Mouse (Mus musculus) kidney, embryonic 15.5 days (tissue): ENCODE data around the gene BC052040. TPM values are rescaled to one million over a fixed set of nuclear protein-coding genes. Genes with fewer than 3 reads are reported as not detected.

ENCODE experiments used
- ATAC-seq: fragments of 200-750 bp; cut with Nextera tagmentation; replicated peaks from 2 replicates; pipeline ENCODE4 v1.8.0; 2017; ENCODE audit warnings: moderate TSS enrichment; ENCODE audit not compliant: low FRiP score
- H3K27ac ChIP-seq: fragments of 300-500 bp; sonication (generic); 2 replicates; pipeline ENCODE4 v1.5.1; 2015; ENCODE audit warnings: mild to moderate bottlenecking, inconsistent platforms
- H3K27me3 ChIP-seq: fragments of 300-500 bp; sonication (generic); 2 replicates; pipeline ENCODE4 v1.6.1; 2015; ENCODE audit warnings: inconsistent platforms
- H3K36me3 ChIP-seq: fragments of 300-500 bp; sonication (generic); 2 replicates; pipeline ENCODE4 v1.6.1; 2015; ENCODE audit warnings: inconsistent platforms
- H3K4me1 ChIP-seq: fragments of 300-500 bp; sonication (generic); 2 replicates; pipeline ENCODE4 v1.6.1; 2015; ENCODE audit warnings: inconsistent platforms
- H3K4me2 ChIP-seq: fragments of 300-500 bp; sonication (generic); 2 replicates; pipeline ENCODE4 v1.6.1; 2015; ENCODE audit warnings: moderate library complexity, mild to moderate bottlenecking, inconsistent platforms
- H3K4me3 ChIP-seq: fragments of 300-500 bp; sonication (generic); replicated peaks from 2 replicates; pipeline ENCODE4 v1.5.1; 2015; ENCODE audit warnings: mild to moderate bottlenecking, inconsistent platforms
- H3K9ac ChIP-seq: fragments of 300-500 bp; sonication (generic); 2 replicates; pipeline ENCODE4 v1.6.1; 2015; ENCODE audit warnings: mild to moderate bottlenecking, inconsistent platforms
- H3K9me3 ChIP-seq: fragments of 300-500 bp; sonication (generic); replicated peaks from 2 replicates; pipeline ENCODE4 v1.6.1; 2016; ENCODE audit warnings: inconsistent platforms
- WGBS: fragments of 180-500 bp; shearing (Covaris S2); methylation state at CpG from one replicate; pipeline ENCODE4 v1.1.7; 2015; ENCODE audit warnings: mixed read lengths; 5-methylcytosine and 5-hydroxymethylcytosine counted together
- polyA plus RNA-seq: library from polyadenylated mRNA; unstranded; fragments of >200 nt; fragmentation: Nextera tagmentation; extraction: Ambion mirVana; gene quantifications from 2 replicates; pipeline ENCODE4 v1.2.1, GENCODE M21; 2015

Gene BC052040
- polyA plus RNA-seq, 1 experiment from 2014 or later, result 18.8 TPM

GRCm38 (mm10) chr2:115579171-115579900, 2.2 kb upstream of the BC052040 start:
- Histone ChIP-seq H3K4me2 (peak overlapping the region; percentile 54), H3K27ac (peak overlapping the region; percentile 81), H3K4me3 (peak overlapping the region; percentile 30), H3K36me3 (no peaks in the 10 kb centered on the region), H3K9ac (peak overlapping the region; percentile 11), H3K4me1 (peaks cover 26% of the 10 kb centered on the region), H3K9me3 (no peaks in the 10 kb centered on the region), H3K27me3 (no peaks in the 10 kb centered on the region)
- no peak; the same call in 1 of the 2 replicates for ATAC-seq
- 19% methylated on average over 18 of the region's 18 CpGs for WGBS

GRCm38 (mm10) chr2:115579976-115580375, 1.5 kb upstream of the BC052040 start:
- H3K4me2 ChIP-seq, result peak overlapping the region; percentile 54
- H3K27ac ChIP-seq, result peak overlapping the region; percentile 81; the same call in 1 of the 2 replicates
- H3K36me3 ChIP-seq, result no peaks in the 10 kb centered on the region
- H3K9ac ChIP-seq, result no peak overlapping the region; the same call in 1 of the 2 replicates
- no peak for ATAC-seq
- no peaks in the 10 kb centered on the region for H3K9me3 ChIP-seq
- peak overlapping the region; percentile 30 for H3K4me3 ChIP-seq
- WGBS, result 44% methylated on average over 6 of the region's 6 CpGs
- H3K27me3 ChIP-seq, result no peaks in the 10 kb centered on the region
- peaks cover 26% of the 10 kb centered on the region for H3K4me1 ChIP-seq

- no peak; the same call in 1 of the 2 replicates for ATAC-seq
- peak overlapping the region; percentile 90 for H3K27ac ChIP-seq
- WGBS, result 66% methylated on average over 10 of the region's 10 CpGs
- no peaks in the 10 kb centered on the region for H3K9me3 ChIP-seq
- H3K9ac ChIP-seq, result peak overlapping the region; percentile 65
- H3K36me3 ChIP-seq, result no peaks in the 10 kb centered on the region
- H3K4me2 ChIP-seq, result peak overlapping the region; percentile 72
- H3K4me3 ChIP-seq, result peak overlapping the region; percentile 70
- peaks cover 26% of the 10 kb centered on the region for H3K4me1 ChIP-seq
- no peaks in the 10 kb centered on the region for H3K27me3 ChIP-seq
These were observed 583 bp downstream of the BC052040 start for GRCm38 (mm10) chr2:115581989-115582608.

- ATAC-seq, result no peak
- no peak overlapping the region for H3K4me2 ChIP-seq
- no peaks in the 10 kb centered on the region for H3K27me3 ChIP-seq
- no peak overlapping the region for H3K4me3 ChIP-seq
- H3K27ac ChIP-seq, result no peak overlapping the region
- H3K36me3 ChIP-seq, result no peaks in the 10 kb centered on the region
- H3K9ac ChIP-seq, result no peak overlapping the region
- no peaks in the 10 kb centered on the region for H3K9me3 ChIP-seq
- H3K4me1 ChIP-seq, result peaks cover 26% of the 10 kb centered on the region
These were observed 2.3 kb downstream of the BC052040 start for GRCm38 (mm10) chr2:115583776-115584175.

GRCm38 (mm10) chr2:115590602-115591001, 9.1 kb downstream of the BC052040 start:
- Histone ChIP-seq H3K4me1 (peaks cover 15% of the 10 kb centered on the region), H3K4me3 (no peak overlapping the region), H3K9me3 (no peaks in the 10 kb centered on the region), H3K9ac (no peak overlapping the region), H3K27me3 (no peaks in the 10 kb centered on the region), H3K4me2 (no peak overlapping the region), H3K36me3 (no peaks in the 10 kb centered on the region), H3K27ac (no peak overlapping the region)
- WGBS, result 77% methylated on average over 2 of the region's 2 CpGs
- ATAC-seq, result no peak

- H3K4me3 ChIP-seq, result no peak overlapping the region
- ATAC-seq, result no peak
- H3K9me3 ChIP-seq, result no peaks in the 10 kb centered on the region
- H3K4me2 ChIP-seq, result no peak overlapping the region
- WGBS, result 56% methylated on average over 2 of the region's 2 CpGs
- no peaks in the 10 kb centered on the region for H3K36me3 ChIP-seq
- H3K27ac ChIP-seq, result 0 out of 2 replicates have a peak overlapping the region, but pooled peaks have one; percentile 14
- peaks cover 18% of the 10 kb centered on the region for H3K4me1 ChIP-seq
- H3K27me3 ChIP-seq, result no peaks in the 10 kb centered on the region
- no peak overlapping the region for H3K9ac ChIP-seq
These were observed 11.2 kb downstream of the BC052040 start for GRCm38 (mm10) chr2:115592651-115593119.

- no peak overlapping the region for H3K4me3 ChIP-seq
- H3K27me3 ChIP-seq, result no peaks in the 10 kb centered on the region
- no peak overlapping the region for H3K9ac ChIP-seq
- no peak for ATAC-seq
- H3K9me3 ChIP-seq, result no peaks in the 10 kb centered on the region
- H3K36me3 ChIP-seq, result no peaks in the 10 kb centered on the region
- H3K4me2 ChIP-seq, result no peak overlapping the region
- H3K4me1 ChIP-seq, result peaks cover 22% of the 10 kb centered on the region
- no peak overlapping the region for H3K27ac ChIP-seq
- WGBS, result 78% methylated on average over 10 of the region's 10 CpGs
These were observed 15.5 kb downstream of the BC052040 start for GRCm38 (mm10) chr2:115597017-115597416.

GRCm38 (mm10) chr2:115598266-115598665, 16.8 kb downstream of the BC052040 start:
- H3K4me1 ChIP-seq, result peaks cover 12% of the 10 kb centered on the region; the same call in 1 of the 2 replicates
- 45% methylated on average over 5 of the region's 5 CpGs for WGBS
- H3K9me3 ChIP-seq, result no peaks in the 10 kb centered on the region
- no peak overlapping the region for H3K4me2 ChIP-seq
- no peak overlapping the region for H3K27ac ChIP-seq
- no peak for ATAC-seq
- H3K27me3 ChIP-seq, result no peaks in the 10 kb centered on the region
- no peaks in the 10 kb centered on the region for H3K36me3 ChIP-seq
- no peak overlapping the region for H3K4me3 ChIP-seq
- no peak overlapping the region for H3K9ac ChIP-seq

GRCm38 (mm10) chr2:115600724-115601123, 19.2 kb downstream of the BC052040 start:
- Histone ChIP-seq H3K4me2 (no peak overlapping the region), H3K27ac (no peak overlapping the region), H3K9me3 (no peaks in the 10 kb centered on the region), H3K27me3 (no peaks in the 10 kb centered on the region), H3K4me1 (peaks cover 12% of the 10 kb centered on the region; the same call in 1 of the 2 replicates), H3K9ac (no peak overlapping the region), H3K4me3 (no peak overlapping the region), H3K36me3 (no peaks in the 10 kb centered on the region)
- WGBS, result 52% methylated on average over 5 of the region's 5 CpGs
- no peak for ATAC-seq

- ATAC-seq, result no peak
- 97% methylated on average over 1 of the region's 1 CpGs for WGBS
- H3K9me3 ChIP-seq, result no peaks in the 10 kb centered on the region
- peaks cover 12% of the 10 kb centered on the region; the same call in 1 of the 2 replicates for H3K4me1 ChIP-seq
- no peaks in the 10 kb centered on the region for H3K27me3 ChIP-seq
- no peak overlapping the region for H3K27ac ChIP-seq
- no peak overlapping the region for H3K9ac ChIP-seq
- H3K4me3 ChIP-seq, result no peak overlapping the region
- no peak overlapping the region for H3K4me2 ChIP-seq
- no peaks in the 10 kb centered on the region for H3K36me3 ChIP-seq
These were observed 19.8 kb downstream of the BC052040 start for GRCm38 (mm10) chr2:115601280-115601679.

- Histone ChIP-seq H3K4me3 (no peak overlapping the region), H3K36me3 (no peaks in the 10 kb centered on the region), H3K4me1 (peaks cover 9% of the 10 kb centered on the region; the same call in 1 of the 2 replicates), H3K27me3 (no peaks in the 10 kb centered on the region), H3K9me3 (no peaks in the 10 kb centered on the region), H3K9ac (no peak overlapping the region), H3K4me2 (no peak overlapping the region), H3K27ac (no peak overlapping the region)
- no peak for ATAC-seq
- WGBS, result 91% methylated on average over 2 of the region's 2 CpGs
These were observed 20.6 kb downstream of the BC052040 start for GRCm38 (mm10) chr2:115602116-115602515.

GRCm38 (mm10) chr2:115604132-115604531, 22.6 kb downstream of the BC052040 start:
- no peak overlapping the region for H3K9ac ChIP-seq
- H3K4me3 ChIP-seq, result no peak overlapping the region
- ATAC-seq, result no peak
- H3K4me1 ChIP-seq, result no peaks in the 10 kb centered on the region
- no peaks in the 10 kb centered on the region for H3K9me3 ChIP-seq
- H3K4me2 ChIP-seq, result no peak overlapping the region
- 88% methylated on average over 6 of the region's 6 CpGs for WGBS
- no peaks in the 10 kb centered on the region for H3K27me3 ChIP-seq
- no peaks in the 10 kb centered on the region for H3K36me3 ChIP-seq
- no peak overlapping the region for H3K27ac ChIP-seq
